Mouse (Mus musculus) heart, postnatal 0 days (tissue): ENCODE measurements around the gene Gzmn. TPM values are rescaled to one million over a fixed set of nuclear protein-coding genes. Genes with fewer than 3 reads are reported as not detected.
"Not testable (repeated sequence)": the region's sequence is repeated elsewhere in the genome, so short reads cannot be mapped to it uniquely, and the experiment has no call there.

ENCODE experiments used
- ATAC-seq: fragments of 200-750 bp; cut with Nextera tagmentation; 2 replicates; pipeline ENCODE4 v1.8.0; 2017; ENCODE audit warnings: low read depth, moderate number of reproducible peaks, moderate library complexity; ENCODE audit not compliant: insufficient read depth
- DNase-seq: peaks from one replicate; pipeline ENCODE4 v3.0.0-alpha.2; 2016; ENCODE audit warnings: low spot score
- H3K27ac ChIP-seq: fragments of 300-500 bp; sonication (generic); 2 replicates; pipeline ENCODE4 v1.5.1; 2014; ENCODE audit warnings: low read depth, mild to moderate bottlenecking
- H3K27me3 ChIP-seq: fragments of 300-500 bp; sonication (generic); 2 replicates; pipeline ENCODE4 v1.6.1; 2014; ENCODE audit warnings: low read length, mixed read lengths; ENCODE audit not compliant: control insufficient read depth, insufficient read depth
- H3K36me3 ChIP-seq: fragments of 300-500 bp; sonication (generic); replicated peaks from 2 replicates; pipeline ENCODE4 v1.6.1; 2014; ENCODE audit warnings: low read length, mixed read lengths; ENCODE audit not compliant: control insufficient read depth, insufficient read depth
- H3K4me1 ChIP-seq: fragments of 300-500 bp; sonication (generic); 2 replicates; pipeline ENCODE4 v1.6.1; 2014; ENCODE audit warnings: antibody characterized with exemption; ENCODE audit not compliant: control insufficient read depth, insufficient read depth
- H3K4me2 ChIP-seq: fragments of 300-500 bp; sonication (generic); 2 replicates; pipeline ENCODE4 v1.6.1; 2014; ENCODE audit warnings: low read depth, mild to moderate bottlenecking, low read length, moderate library complexity
- H3K4me3 ChIP-seq: fragments of 300-500 bp; sonication (generic); 2 replicates; pipeline ENCODE4 v1.5.1; 2014; ENCODE audit warnings: low read depth, low read length
- H3K9ac ChIP-seq: fragments of 300-500 bp; sonication (generic); replicated peaks from 2 replicates; pipeline ENCODE4 v1.6.1; 2014; ENCODE audit warnings: low read depth, low read length, mixed read lengths
- H3K9me3 ChIP-seq: fragments of 300-500 bp; sonication (generic); replicated peaks from 2 replicates; pipeline ENCODE4 v1.6.1; 2016; ENCODE audit warnings: low read length; ENCODE audit not compliant: control insufficient read depth
- CTCF ChIP-seq: IDR thresholded peaks from 2 replicates; pipeline ENCODE4 v1.5.1; 2016; ENCODE audit warnings: antibody characterized with exemption, control low read depth, low read depth
- EP300 ChIP-seq: IDR thresholded peaks from 2 replicates; pipeline ENCODE4 v1.6.1; 2016; ENCODE audit warnings: antibody characterized with exemption, low read depth
- WGBS: fragments of 180-500 bp; shearing (Covaris S2); extraction: QIAGEN DNeasy Blood & Tissue Kit; methylation state at CpG from one replicate; pipeline ENCODE4 v1.1.7; 2014; 5-methylcytosine and 5-hydroxymethylcytosine counted together
- polyA plus RNA-seq: library from polyadenylated mRNA; unstranded; fragments of >200 nt; fragmentation: Nextera tagmentation; extraction: Ambion mirVana; gene quantifications from 2 replicates; pipeline ENCODE4 v1.2.1, GENCODE M21; 2015
- total RNA-seq: library from RNA; depleted of rRNA; stranded (reverse); fragments of >200 nt; gene quantifications from 2 replicates; pipeline ENCODE4 v1.2.3, GENCODE M21; 2014; ENCODE audit warnings: low replicate concordance

The Gzmn gene
- total and polyA plus RNA-seq, 2 experiments from 2014 or later, result not detected

DNA sequence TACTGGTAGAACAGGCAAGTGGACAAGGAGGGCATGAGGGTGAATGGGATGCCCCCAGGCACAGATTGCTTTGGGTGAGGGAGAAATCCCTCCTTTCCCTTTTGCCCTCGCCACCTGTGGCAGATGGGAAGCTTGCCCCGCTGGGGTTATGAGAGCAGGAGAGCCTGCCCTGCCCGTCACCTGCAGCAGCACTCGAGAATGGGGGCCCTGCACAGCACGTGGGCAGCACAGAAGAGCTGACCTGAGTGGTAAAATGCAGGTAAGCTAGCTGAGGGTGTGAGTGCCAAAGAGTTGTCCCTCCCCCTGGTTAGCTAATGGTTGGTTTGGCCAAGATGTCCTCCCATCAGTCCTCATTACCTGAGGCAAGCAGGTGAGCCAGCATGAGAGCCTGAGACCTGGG lies 12.1 kb upstream of the Gzmn start:
- Histone ChIP-seq H3K9ac (no peak overlapping the region), H3K4me2 (no peak overlapping the region), H3K36me3 (no peaks in the 10 kb centered on the region), H3K9me3 (no peaks in the 10 kb centered on the region), H3K4me3 (no peak overlapping the region), H3K27ac (no peak overlapping the region), H3K4me1 (no peaks in the 10 kb centered on the region), H3K27me3 (no peaks in the 10 kb centered on the region)
- WGBS, result 70% methylated on average over 5 of the region's 5 CpGs
- ATAC-seq, result no peak
- TF ChIP-seq CTCF (no peak), EP300 (no peak)
- no peak for DNase-seq

DNA sequence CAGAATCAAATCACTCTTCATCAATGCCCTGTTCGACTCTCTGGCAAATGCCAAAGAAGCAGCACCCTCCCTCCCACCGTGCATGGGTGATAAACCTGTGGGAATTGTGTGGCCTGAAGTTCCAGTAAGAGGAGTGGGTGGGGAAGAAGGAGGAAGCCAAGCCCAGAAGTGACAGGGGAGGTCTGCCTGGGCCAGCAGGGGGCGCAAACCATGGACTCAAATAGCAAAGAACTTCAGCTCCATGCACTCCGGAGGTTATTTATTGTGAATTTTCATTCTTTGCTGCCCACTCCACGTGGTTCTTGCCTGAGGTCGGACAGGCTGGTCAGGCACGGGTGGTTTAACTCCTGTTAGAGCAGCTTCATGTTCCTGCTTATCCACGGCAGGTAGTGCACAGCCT lies 3.3 kb upstream of the Gzmn start:
- peak; percentile 9 for DNase-seq
- H3K27me3 ChIP-seq, H3K27ac ChIP-seq, H3K9me3 ChIP-seq, ATAC-seq, H3K4me1 ChIP-seq, H3K36me3 ChIP-seq, H3K9ac ChIP-seq, H3K4me3 ChIP-seq, H3K4me2 ChIP-seq: not testable (repeated sequence)
- TF ChIP-seq CTCF, result peak; percentile 52
- WGBS, result 21% methylated on average over 8 of the region's 8 CpGs

DNA sequence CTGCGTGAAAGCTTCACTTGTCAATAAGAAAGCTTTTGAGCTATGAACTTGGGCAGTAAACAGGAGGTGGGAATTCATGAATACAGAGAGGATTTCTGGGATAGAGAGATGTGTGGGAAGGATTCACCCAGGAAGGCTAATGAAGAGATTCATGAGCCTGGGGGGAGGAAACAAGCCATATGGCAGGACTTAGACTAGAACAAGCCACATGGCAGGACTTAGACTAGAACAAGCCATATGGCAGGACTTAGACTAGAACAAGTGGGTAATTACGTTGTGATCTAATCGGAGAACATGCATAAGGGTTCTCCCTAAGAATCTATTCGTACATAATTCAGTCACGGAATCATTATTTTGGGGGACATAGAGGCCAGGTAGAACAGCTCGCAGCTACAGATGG lies 1.0 kb downstream of the Gzmn start:
- TF ChIP-seq EP300 (no peak), CTCF (no peak)
- Histone ChIP-seq H3K36me3 (no peaks in the 10 kb centered on the region), H3K4me2 (no peak overlapping the region), H3K4me3 (no peak overlapping the region), H3K4me1 (no peaks in the 10 kb centered on the region), H3K27me3 (no peaks in the 10 kb centered on the region), H3K27ac (no peak overlapping the region), H3K9me3 (no peaks in the 10 kb centered on the region), H3K9ac (no peak overlapping the region)
- DNase-seq, result no peak
- WGBS, result 87% methylated on average over 6 of the region's 6 CpGs
- no peak for ATAC-seq

DNA sequence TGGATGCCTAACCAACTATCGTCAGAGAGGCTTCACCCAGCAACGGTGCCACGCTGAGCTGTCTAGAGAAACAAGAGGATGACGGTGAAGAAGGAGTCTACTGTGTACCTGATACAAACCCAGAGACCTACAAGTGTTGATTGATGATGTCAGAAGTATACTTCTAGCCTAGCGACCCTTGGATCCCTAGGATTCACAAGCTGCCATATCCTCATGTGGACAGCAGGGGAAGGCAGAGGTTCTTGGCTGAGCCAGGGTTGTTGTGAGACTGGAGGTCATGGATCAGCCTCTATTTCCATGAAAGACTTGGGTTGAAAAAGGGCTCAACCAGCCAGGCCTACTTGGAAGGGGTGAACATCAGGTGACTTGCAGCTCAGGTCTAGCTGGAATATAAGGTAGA lies 1.7 kb downstream of the Gzmn start:
- H3K27me3 ChIP-seq, result no peaks in the 10 kb centered on the region
- TF ChIP-seq CTCF (no peak), EP300 (no peak)
- no peak overlapping the region for H3K9ac ChIP-seq
- H3K36me3 ChIP-seq, result no peaks in the 10 kb centered on the region
- no peak overlapping the region for H3K4me3 ChIP-seq
- no peak overlapping the region for H3K4me2 ChIP-seq
- DNase-seq, result no peak
- no peak for ATAC-seq
- no peaks in the 10 kb centered on the region for H3K4me1 ChIP-seq
- no peaks in the 10 kb centered on the region for H3K9me3 ChIP-seq
- WGBS, result 83% methylated on average over 5 of the region's 5 CpGs
- H3K27ac ChIP-seq, result no peak overlapping the region

DNA sequence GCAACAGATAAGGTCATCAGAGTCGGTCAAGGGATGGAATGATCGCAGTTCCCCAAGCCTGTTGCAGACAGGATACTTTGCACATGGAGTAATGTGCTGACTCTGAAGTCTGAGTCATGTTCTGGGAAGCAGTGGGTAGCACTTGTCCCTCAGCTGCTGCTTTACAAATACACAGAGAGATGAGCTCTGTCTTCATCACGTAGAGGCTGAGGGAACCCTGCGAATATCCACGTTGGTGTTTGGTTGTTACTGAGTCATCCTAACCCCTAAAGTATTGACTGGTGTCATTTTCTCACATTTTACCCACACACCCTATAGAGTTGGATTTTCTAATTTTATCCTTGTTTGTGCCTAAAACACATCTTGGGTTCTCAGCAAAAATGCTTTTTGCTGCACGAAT lies 6.4 kb downstream of the Gzmn start:
- H3K36me3 ChIP-seq, result no peaks in the 10 kb centered on the region
- no peak for DNase-seq
- no peaks in the 10 kb centered on the region for H3K27me3 ChIP-seq
- no peak overlapping the region for H3K9ac ChIP-seq
- no peak overlapping the region for H3K4me3 ChIP-seq
- WGBS, result 52% methylated on average over 6 of the region's 6 CpGs
- H3K4me1 ChIP-seq, result no peaks in the 10 kb centered on the region
- no peak for ATAC-seq
- H3K9me3 ChIP-seq, result no peaks in the 10 kb centered on the region
- H3K27ac ChIP-seq, result no peak overlapping the region
- no peak overlapping the region for H3K4me2 ChIP-seq
- no peak for TF ChIP-seq CTCF
- no peak for TF ChIP-seq EP300

DNA sequence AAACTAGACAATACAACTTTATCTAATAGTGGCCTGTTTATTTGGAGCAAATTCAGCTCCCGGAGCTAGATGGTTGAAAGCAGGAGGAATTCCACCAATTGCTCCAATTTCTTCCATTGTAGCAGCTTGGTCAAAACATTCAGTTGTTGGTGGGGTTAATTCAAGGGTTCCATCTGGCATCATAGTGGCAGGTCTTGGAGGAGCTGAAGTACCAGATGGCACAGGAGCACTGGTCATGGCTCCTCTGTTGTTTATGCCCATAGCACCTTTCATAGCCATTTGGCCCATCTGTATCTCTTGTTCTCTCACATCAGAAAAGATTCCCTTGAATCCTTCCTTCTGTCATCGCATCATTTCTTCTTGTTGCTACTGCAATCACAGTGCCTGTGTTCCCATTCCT lies 12.3 kb downstream of the Gzmn start:
- TF ChIP-seq CTCF, result no peak
- H3K9me3 ChIP-seq, result no peaks in the 10 kb centered on the region
- no peak overlapping the region for H3K4me2 ChIP-seq
- H3K4me3 ChIP-seq, result no peak overlapping the region
- H3K4me1 ChIP-seq, result no peaks in the 10 kb centered on the region
- H3K9ac ChIP-seq, result no peak overlapping the region
- ATAC-seq (no peak), DNase-seq (no peak)
- H3K27me3 ChIP-seq, result no peaks in the 10 kb centered on the region
- 65% methylated on average over 2 of the region's 2 CpGs for WGBS
- H3K36me3 ChIP-seq, result no peaks in the 10 kb centered on the region
- no peak overlapping the region for H3K27ac ChIP-seq

DNA sequence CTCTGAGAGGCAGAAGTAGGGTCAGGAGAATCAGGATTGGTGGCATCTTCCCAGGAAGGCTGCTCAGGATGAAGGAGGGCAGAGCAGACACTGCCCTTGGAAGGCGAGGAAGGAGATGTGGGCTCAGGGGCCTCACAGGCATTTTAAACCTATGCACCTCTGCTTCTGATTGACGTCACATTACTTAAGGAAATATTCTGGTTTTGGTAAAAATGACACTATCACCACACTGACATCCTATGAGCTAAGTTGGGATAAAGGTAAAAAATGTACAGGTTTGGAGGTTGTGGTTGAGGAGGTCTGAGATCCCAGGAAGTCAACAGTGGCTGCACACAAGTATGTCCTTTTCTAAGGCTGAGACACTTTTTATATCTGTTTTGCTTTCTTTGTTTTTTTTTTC lies 14.9 kb downstream of the Gzmn start, which contains the start of gene Gzmg:
TSS of gene Gzmg (minus strand) at position 101 of the 400 bp plus-strand sequence.
- not testable (repeated sequence) for H3K9me3 ChIP-seq, ATAC-seq, H3K4me2 ChIP-seq, H3K27me3 ChIP-seq, H3K27ac ChIP-seq, H3K9ac ChIP-seq, H3K36me3 ChIP-seq, H3K4me3 ChIP-seq, H3K4me1 ChIP-seq, DNase-seq
- 52% methylated on average over 2 of the region's 2 CpGs for WGBS
